11 mouse cellular contexts compared by ENCODE assay signal in genomic region chr4:131483958-131484605, GRCm38 (mm10).
DNase-seq lines count a peak whose midpoint lies in the region; ATAC-seq lines count a peak whose summit lies in the region.
"Had no signal": no experiment of that assay in that cellular context is flagged by ENCODE, and none has a peak within 500 bp of the region (broad histone marks: within the 10 kb centered on the region; RNA-seq: fewer than 3 reads in every experiment).

No protein-coding gene starts in this region.

- intact Hi-C loops in left cerebral cortex, postnatal 36 days (cut with DNase I): loop anchor here (10.0 kb wide), 1 partner anchor 351 kb away; the partner anchor contains the start of gene Ptpru

- no peak for DNase-seq in lung, postnatal 36 days
- DNase-seq in forebrain, embryonic 14.5 days (ENCODE audit: low spot score): peak; percentile 53
- no peak for DNase-seq in thymus, adult 18-20 months
- DNase-seq in left cerebral cortex, postnatal 36 days (ENCODE audit: low spot score in 2 of 2): no peak
- DNase-seq in frontal cortex, adult 2 months (ENCODE audit: extremely low spot score in 1 of 2, low spot score in 1 of 2): no peak
- DNase-seq: kidney, postnatal 14 days had no signal

- H3K27ac ChIP-seq in lung, embryonic 16.5 days (ENCODE audit: low read length): no peak overlapping the region
- H3K27ac ChIP-seq in forebrain, embryonic 14.5 days (ENCODE audit: low read depth, low read length): no peak overlapping the region; the same call in 1 of the 2 replicates
- peak overlapping the region; percentile 96 for H3K27ac ChIP-seq in limb, embryonic 12.5 days
- H3K27ac ChIP-seq: heart, embryonic 15.5 days had no signal

- H3K4me2 ChIP-seq in lung, embryonic 16.5 days (ENCODE audit: low read depth, low read length): no peak overlapping the region
- H3K4me2 ChIP-seq in forebrain, embryonic 14.5 days (ENCODE audit: low read length): no peak overlapping the region
- H3K4me2 ChIP-seq in limb, embryonic 12.5 days: peak overlapping the region; percentile 44; the same call in 1 of the 2 replicates
- H3K4me2 ChIP-seq: heart, embryonic 15.5 days; liver, embryonic 11.5 days had no signal

- no peaks in the 10 kb centered on the region for H3K9me3 ChIP-seq in lung, embryonic 16.5 days (ENCODE audit: control insufficient read depth, low read length)
- no peaks in the 10 kb centered on the region for H3K9me3 ChIP-seq in forebrain, embryonic 14.5 days (replicated peaks; ENCODE audit: control insufficient read depth, low read length)
- H3K9me3 ChIP-seq in limb, embryonic 12.5 days: no peaks in the 10 kb centered on the region
- H3K9me3 ChIP-seq: heart, embryonic 15.5 days; megakaryocyte, embryonic 14.5 days had no signal

- no peak overlapping the region for H3K4me3 ChIP-seq in lung, embryonic 16.5 days (ENCODE audit: low read length)
- H3K4me3 ChIP-seq in forebrain, embryonic 14.5 days (ENCODE audit: low read depth, low read length): no peak overlapping the region
- H3K4me3 ChIP-seq in limb, embryonic 12.5 days (replicated peaks): no peak overlapping the region
- H3K4me3 ChIP-seq: heart, embryonic 15.5 days; megakaryocyte, embryonic 14.5 days had no signal

- 34% methylated on average over 15 of the region's 15 CpGs for WGBS in lung, embryonic 16.5 days
- WGBS in forebrain, embryonic 14.5 days: 44% methylated on average over 15 of the region's 15 CpGs
- 30% methylated on average over 15 of the region's 15 CpGs for WGBS in limb, embryonic 12.5 days

- ATAC-seq in lung, embryonic 16.5 days (ENCODE audit: low read depth): peak; percentile 30; the same call in 1 of the 2 replicates
- peak; percentile 10; the same call in 1 of the 2 replicates for ATAC-seq in forebrain, embryonic 14.5 days
- ATAC-seq in limb, embryonic 12.5 days (ENCODE audit: insufficient number of reproducible peaks, insufficient read depth, low FRiP score, low TSS enrichment, low read depth): peak; percentile 43; the same call in 1 of the 2 replicates

- no peaks in the 10 kb centered on the region for H3K36me3 ChIP-seq in lung, embryonic 16.5 days (ENCODE audit: control insufficient read depth, insufficient read depth, low read length)
- no peaks in the 10 kb centered on the region for H3K36me3 ChIP-seq in forebrain, embryonic 14.5 days (ENCODE audit: control insufficient read depth, insufficient read depth, low read length)
- no peaks in the 10 kb centered on the region for H3K36me3 ChIP-seq in limb, embryonic 12.5 days
- H3K36me3 ChIP-seq: heart, embryonic 15.5 days had no signal

- H3K27me3 ChIP-seq in lung, embryonic 16.5 days (ENCODE audit: control insufficient read depth, insufficient read depth, low read depth, low read length): no peaks in the 10 kb centered on the region
- H3K27me3 ChIP-seq in forebrain, embryonic 14.5 days (replicated peaks; ENCODE audit: control insufficient read depth, insufficient read depth, low read length): no peaks in the 10 kb centered on the region
- peaks cover 5% of the 10 kb centered on the region; the same call in 1 of the 2 replicates for H3K27me3 ChIP-seq in limb, embryonic 12.5 days

- H3K4me1 ChIP-seq in lung, embryonic 16.5 days (replicated peaks; ENCODE audit: control insufficient read depth, insufficient read depth, low read length): peaks cover 3% of the 10 kb centered on the region; the same call in 1 of the 2 replicates
- peaks cover 21% of the 10 kb centered on the region for H3K4me1 ChIP-seq in forebrain, embryonic 14.5 days (ENCODE audit: control insufficient read depth, insufficient read depth, low read length)
- peaks cover 86% of the 10 kb centered on the region for H3K4me1 ChIP-seq in limb, embryonic 12.5 days (replicated peaks)

- no peak overlapping the region for H3K9ac ChIP-seq in lung, embryonic 16.5 days (ENCODE audit: low read length)
- H3K9ac ChIP-seq in forebrain, embryonic 14.5 days (ENCODE audit: low read length): no peak overlapping the region
- H3K9ac ChIP-seq in limb, embryonic 12.5 days (replicated peaks): no peak overlapping the region
- H3K9ac ChIP-seq: heart, embryonic 15.5 days had no signal
